Comparison of ENCODE assay signal across 8 mouse cellular contexts in genomic region chr13:83523232-83523969, GRCm38 (mm10). TPM values are rescaled to one million over a fixed set of nuclear protein-coding genes. Genes with fewer than 3 reads are reported as not detected.
DNase-seq lines count a peak whose midpoint lies in the region; ATAC-seq and TF ChIP-seq lines count a peak whose summit lies in the region.

No protein-coding gene starts in this region.

- peak overlapping the region; percentile 72 for H3K4me2 ChIP-seq in embryonic facial prominence, embryonic 11.5 days (ENCODE audit: low read depth, low read length)
- peak overlapping the region; percentile 70 for H3K4me2 ChIP-seq in heart, embryonic 11.5 days
- H3K4me2 ChIP-seq in kidney, embryonic 14.5 days (replicated peaks; ENCODE audit: low read depth, low read length): peak overlapping the region; percentile 80
- peak overlapping the region; percentile 79 for H3K4me2 ChIP-seq in liver, embryonic 15.5 days
- peak overlapping the region; percentile 51 for H3K4me2 ChIP-seq in stomach, postnatal 0 days (replicated peaks; ENCODE audit: low read depth)

- no peaks in the 10 kb centered on the region for H3K4me1 ChIP-seq in embryonic facial prominence, embryonic 11.5 days (ENCODE audit: control insufficient read depth, insufficient read depth, low read length)
- peaks cover 8% of the 10 kb centered on the region; the same call in 1 of the 2 replicates for H3K4me1 ChIP-seq in heart, embryonic 11.5 days (ENCODE audit: control insufficient read depth, insufficient read depth, low read length)
- H3K4me1 ChIP-seq in kidney, embryonic 14.5 days (ENCODE audit: control insufficient read depth, insufficient read depth, low read length): no peaks in the 10 kb centered on the region
- H3K4me1 ChIP-seq in liver, embryonic 15.5 days (replicated peaks): peaks cover 14% of the 10 kb centered on the region
- H3K4me1 ChIP-seq in stomach, postnatal 0 days (replicated peaks; ENCODE audit: control insufficient read depth, insufficient read depth): no peaks in the 10 kb centered on the region

- no peaks in the 10 kb centered on the region for H3K36me3 ChIP-seq in embryonic facial prominence, embryonic 11.5 days (replicated peaks; ENCODE audit: control insufficient read depth, insufficient read depth, low read depth, low read length)
- H3K36me3 ChIP-seq in heart, embryonic 11.5 days (ENCODE audit: control insufficient read depth, insufficient read depth, low read length): no peaks in the 10 kb centered on the region
- no peaks in the 10 kb centered on the region for H3K36me3 ChIP-seq in kidney, embryonic 14.5 days (ENCODE audit: control insufficient read depth, insufficient read depth, low read length)
- no peaks in the 10 kb centered on the region for H3K36me3 ChIP-seq in liver, embryonic 15.5 days (replicated peaks)
- no peaks in the 10 kb centered on the region for H3K36me3 ChIP-seq in stomach, postnatal 0 days (ENCODE audit: control insufficient read depth, insufficient read depth, low read length)

- TF ChIP-seq CTCF in stomach, postnatal 0 days (IDR thresholded peaks at IDR 0.05; ENCODE audit: low read depth): no peak

- peak overlapping the region; percentile 6 for H3K9ac ChIP-seq in embryonic facial prominence, embryonic 11.5 days (replicated peaks; ENCODE audit: low read length)
- peak overlapping the region; percentile 81 for H3K9ac ChIP-seq in heart, embryonic 11.5 days (ENCODE audit: low read depth, low read length)
- H3K9ac ChIP-seq in kidney, embryonic 14.5 days (ENCODE audit: low read depth, low read length): peak overlapping the region; percentile 58; the same call in 1 of the 2 replicates
- H3K9ac ChIP-seq in liver, embryonic 15.5 days: 0 out of 2 replicates have a peak overlapping the region, but pooled peaks have one; percentile 11
- H3K9ac ChIP-seq in stomach, postnatal 0 days (ENCODE audit: low read length): peak overlapping the region; percentile 56; the same call in 1 of the 2 replicates

- WGBS in embryonic facial prominence, embryonic 11.5 days: under 1% methylated on average over 32 of the region's 35 CpGs
- under 1% methylated on average over 35 of the region's 35 CpGs for WGBS in heart, embryonic 11.5 days (ENCODE audit: insufficient replicate concordance)
- 1% methylated on average over 34 of the region's 35 CpGs for WGBS in kidney, embryonic 14.5 days
- WGBS in liver, embryonic 15.5 days (ENCODE audit: insufficient replicate concordance): under 1% methylated on average over 35 of the region's 35 CpGs
- 5% methylated on average over 35 of the region's 35 CpGs for WGBS in stomach, postnatal 0 days

- no peaks in the 10 kb centered on the region for H3K27me3 ChIP-seq in embryonic facial prominence, embryonic 11.5 days (ENCODE audit: control insufficient read depth, insufficient read depth, low read length)
- no peaks in the 10 kb centered on the region for H3K27me3 ChIP-seq in heart, embryonic 11.5 days (ENCODE audit: control insufficient read depth, insufficient read depth, low read length)
- H3K27me3 ChIP-seq in kidney, embryonic 14.5 days (ENCODE audit: control insufficient read depth, insufficient read depth, low read length): no peaks in the 10 kb centered on the region
- H3K27me3 ChIP-seq in liver, embryonic 15.5 days: peaks cover 25% of the 10 kb centered on the region
- H3K27me3 ChIP-seq in stomach, postnatal 0 days (ENCODE audit: control insufficient read depth, insufficient read depth, low read length): no peaks in the 10 kb centered on the region

- peak overlapping the region; percentile 54 for H3K4me3 ChIP-seq in embryonic facial prominence, embryonic 11.5 days (ENCODE audit: low read depth, low read length)
- peak overlapping the region; percentile 77 for H3K4me3 ChIP-seq in heart, embryonic 11.5 days (ENCODE audit: low read depth, low read length)
- H3K4me3 ChIP-seq in kidney, embryonic 14.5 days (ENCODE audit: low read length): peak overlapping the region; percentile 64
- peak overlapping the region; percentile 67 for H3K4me3 ChIP-seq in liver, embryonic 15.5 days (replicated peaks)
- H3K4me3 ChIP-seq in stomach, postnatal 0 days (ENCODE audit: low read depth, low read length): peak overlapping the region; percentile 67

- peak; percentile 33 for DNase-seq in thymus, postnatal 4 days
- no peak for DNase-seq in thymus, postnatal 25 days
- peak; percentile 68 for DNase-seq in embryonic facial prominence, embryonic 11.5 days (ENCODE audit: low spot score)
- peak; percentile 68 for DNase-seq in neural tube, embryonic 10.5 days (ENCODE audit: extremely low spot score, low spot score)
- DNase-seq in stomach, postnatal 0 days (ENCODE audit: low spot score): peak; percentile 34

- no peak overlapping the region for H3K27ac ChIP-seq in embryonic facial prominence, embryonic 11.5 days (replicated peaks; ENCODE audit: low read depth, low read length)
- H3K27ac ChIP-seq in heart, embryonic 11.5 days (ENCODE audit: low read depth, low read length): peak overlapping the region; percentile 95
- peak overlapping the region; percentile 76; the same call in 1 of the 2 replicates for H3K27ac ChIP-seq in kidney, embryonic 14.5 days (ENCODE audit: low read depth, low read length)
- no peak overlapping the region for H3K27ac ChIP-seq in liver, embryonic 15.5 days (replicated peaks)
- peak overlapping the region; percentile 87; the same call in 1 of the 2 replicates for H3K27ac ChIP-seq in stomach, postnatal 0 days (replicated peaks)

- H3K9me3 ChIP-seq in embryonic facial prominence, embryonic 11.5 days (replicated peaks; ENCODE audit: control insufficient read depth, low read length): no peaks in the 10 kb centered on the region
- no peaks in the 10 kb centered on the region for H3K9me3 ChIP-seq in heart, embryonic 11.5 days (replicated peaks; ENCODE audit: control insufficient read depth, low read length)
- no peaks in the 10 kb centered on the region for H3K9me3 ChIP-seq in kidney, embryonic 14.5 days (ENCODE audit: control insufficient read depth, low read length)
- no peaks in the 10 kb centered on the region for H3K9me3 ChIP-seq in liver, embryonic 15.5 days (replicated peaks)
- H3K9me3 ChIP-seq in stomach, postnatal 0 days (ENCODE audit: control insufficient read depth, low read length): no peaks in the 10 kb centered on the region

- peak; percentile 59 for ATAC-seq in embryonic facial prominence, embryonic 11.5 days (replicated peaks; ENCODE audit: insufficient number of reproducible peaks, low FRiP score, low TSS enrichment, low read depth)
- ATAC-seq in heart, embryonic 11.5 days (replicated peaks; ENCODE audit: insufficient number of reproducible peaks, low FRiP score, low TSS enrichment): peak; percentile 68
- peak; percentile 85 for ATAC-seq in kidney, embryonic 14.5 days (ENCODE audit: low FRiP score, low TSS enrichment)
- ATAC-seq in liver, embryonic 15.5 days (ENCODE audit: insufficient read depth): no peak
- ATAC-seq in stomach, postnatal 0 days (ENCODE audit: low FRiP score, low TSS enrichment): peak; percentile 80; the same call in 1 of the 2 replicates

- TF ChIP-seq EP300 in stomach, postnatal 0 days (optimal IDR thresholded peaks at IDR 0.05): no peak

RNA-seq across cellular contexts. Expression of gene Mef2c, which starts 19.6 kb away (rescaled TPM):
- polyA plus RNA-seq in embryonic facial prominence, embryonic 11.5 days (2014; fragmentation: Nextera tagmentation; extraction: Ambion mirVana): 29.8 and 35.0 TPM in 2 replicates
- polyA plus RNA-seq in heart, embryonic 11.5 days (2014; fragmentation: Nextera tagmentation; extraction: Ambion mirVana): 126 and 130 TPM in 2 replicates
- polyA plus RNA-seq in kidney, embryonic 14.5 days (2014; fragmentation: Nextera tagmentation; extraction: Ambion mirVana): 54.8 and 56.7 TPM in 2 replicates
- polyA plus RNA-seq in liver, embryonic 15.5 days (2015; fragmentation: Nextera tagmentation; extraction: Ambion mirVana): 9.8 and 12.0 TPM in 2 replicates
- polyA plus RNA-seq in stomach, postnatal 0 days (2015; fragmentation: Nextera tagmentation; extraction: Ambion mirVana): 18.4 and 22.7 TPM in 2 replicates

Comparison
In these comparisons a context has a peak if more than half of its experiments do, and no peak if none do; other contexts are left out.
1. H3K27ac ChIP-seq: peak in heart, embryonic 11.5 days (single experiment), kidney, embryonic 14.5 days (single experiment) and stomach, postnatal 0 days (single experiment); none in embryonic facial prominence, embryonic 11.5 days (single experiment) and liver, embryonic 15.5 days (single experiment).
2. H3K9ac ChIP-seq: peak in every context shown above with its lines; median percentile 81 in heart, embryonic 11.5 days; 58 in kidney, embryonic 14.5 days; 56 in stomach, postnatal 0 days; 11 in liver, embryonic 15.5 days; 6 in embryonic facial prominence, embryonic 11.5 days.
3. Peak in every context shown above with its lines, with median percentiles within 50 percentile points of each other: H3K4me2 ChIP-seq and H3K4me3 ChIP-seq.